Mouse (Mus musculus): ENCODE measurements around the gene Btbd7. TPM values are rescaled to one million over a fixed set of nuclear protein-coding genes. Genes with fewer than 3 reads are reported as not detected.

Btbd7 gene
- polyA plus RNA-seq, 1 experiment from 2014 or later: 16.1 TPM

GRCm38 (mm10) chr12:102743036-102743588 lies 135.2 kb downstream of the Btbd7 start:
- no peak for DNase-seq (ENCODE audit: low spot score)
- Histone ChIP-seq H3K9me3 (no peaks in the 10 kb centered on the region), H3K4me1 (peaks cover 23% of the 10 kb centered on the region), H3K36me3 (peaks cover 8% of the 10 kb centered on the region; the same call in 1 of the 2 replicates), H3K27ac (peak overlapping the region; percentile 96), H3K27me3 (ENCODE audit: insufficient read depth, poor library complexity, severe bottlenecking) (no peaks in the 10 kb centered on the region), H3K4me3 (peak overlapping the region; percentile 93)
- WGBS: under 1% methylated on average over 33 of the region's 33 CpGs

DNA sequence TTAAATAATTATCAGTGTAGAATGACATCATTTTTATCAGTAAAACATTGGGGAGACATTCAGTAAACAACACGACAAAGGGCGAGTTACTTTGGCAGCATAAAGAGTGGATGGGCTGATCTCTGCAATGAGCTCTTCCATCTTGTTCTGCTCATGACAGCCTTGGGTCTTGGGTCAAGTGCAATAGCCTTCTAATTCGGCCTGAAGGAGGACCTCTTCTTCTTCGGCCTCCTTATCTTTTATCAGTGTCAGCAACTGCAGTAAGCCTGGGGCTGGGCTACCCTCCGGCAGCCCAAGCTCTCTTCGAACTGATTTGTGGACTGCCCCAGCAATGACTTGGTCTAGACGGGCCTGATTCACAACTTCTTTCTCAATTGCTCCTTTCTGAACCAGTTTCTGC lies 136.2 kb downstream of the Btbd7 start:
- Histone ChIP-seq H3K4me1 (peaks cover 23% of the 10 kb centered on the region), H3K4me3 (no peak overlapping the region), H3K27ac (no peak overlapping the region), H3K36me3 (no peaks in the 10 kb centered on the region), H3K27me3 (ENCODE audit: insufficient read depth, poor library complexity, severe bottlenecking) (no peaks in the 10 kb centered on the region), H3K9me3 (no peaks in the 10 kb centered on the region)
- peak; percentile 70 for DNase-seq (ENCODE audit: low spot score)
- 60% methylated on average over 7 of the region's 7 CpGs for WGBS

GRCm38 (mm10) chr12:102740285-102740684 lies 138.0 kb downstream of the Btbd7 start:
- H3K36me3 ChIP-seq: no peaks in the 10 kb centered on the region
- no peaks in the 10 kb centered on the region for H3K27me3 ChIP-seq (ENCODE audit: insufficient read depth, poor library complexity, severe bottlenecking)
- no peak overlapping the region for H3K4me3 ChIP-seq
- H3K27ac ChIP-seq: no peak overlapping the region
- DNase-seq (ENCODE audit: low spot score): peak; percentile 42
- H3K4me1 ChIP-seq: peaks cover 23% of the 10 kb centered on the region
- 67% methylated on average over 3 of the region's 3 CpGs for WGBS
- H3K9me3 ChIP-seq: no peaks in the 10 kb centered on the region

DNA sequence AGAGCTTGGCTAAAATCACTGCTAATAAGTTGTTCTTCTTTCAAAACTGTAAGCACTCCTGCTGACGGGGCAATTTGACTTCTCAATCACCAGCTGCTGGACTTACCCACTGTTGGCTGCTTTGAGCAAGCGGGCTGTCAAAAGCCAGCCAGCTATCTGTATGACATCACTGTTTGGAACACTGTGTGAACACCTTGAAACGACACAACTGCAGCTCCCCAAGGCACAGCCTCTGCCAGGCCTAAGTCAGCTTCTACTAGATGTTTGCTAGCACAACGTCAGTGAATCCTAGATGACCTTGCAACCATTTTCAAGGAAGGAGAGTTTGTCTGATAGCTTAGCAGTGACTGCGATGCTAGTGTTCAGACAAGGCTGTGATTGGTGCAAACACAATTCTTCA lies 139.2 kb downstream of the Btbd7 start:
- H3K27ac ChIP-seq: no peak overlapping the region
- H3K4me1 ChIP-seq: peaks cover 14% of the 10 kb centered on the region
- H3K4me3 ChIP-seq: no peak overlapping the region
- H3K27me3 ChIP-seq (ENCODE audit: insufficient read depth, poor library complexity, severe bottlenecking): no peaks in the 10 kb centered on the region
- H3K36me3 ChIP-seq: no peaks in the 10 kb centered on the region
- H3K9me3 ChIP-seq: no peaks in the 10 kb centered on the region
- peak; percentile 70 for DNase-seq (ENCODE audit: low spot score)
- WGBS: 65% methylated on average over 5 of the region's 5 CpGs

- peak; percentile 80 for DNase-seq (ENCODE audit: low spot score)
- H3K27ac ChIP-seq: no peak overlapping the region
- no peak overlapping the region for H3K4me3 ChIP-seq
- H3K36me3 ChIP-seq: no peaks in the 10 kb centered on the region
- H3K27me3 ChIP-seq (ENCODE audit: insufficient read depth, poor library complexity, severe bottlenecking): no peaks in the 10 kb centered on the region
- peaks cover 24% of the 10 kb centered on the region for H3K4me1 ChIP-seq
- no peaks in the 10 kb centered on the region for H3K9me3 ChIP-seq
- WGBS: 10% methylated on average over 4 of the region's 5 CpGs
Measured at GRCm38 (mm10) chr12:102733381-102733780, 144.9 kb downstream of the Btbd7 start.

GRCm38 (mm10) chr12:102730798-102731619 lies 147.3 kb downstream of the Btbd7 start:
- Histone ChIP-seq H3K36me3 (no peaks in the 10 kb centered on the region), H3K4me1 (peaks cover 24% of the 10 kb centered on the region), H3K9me3 (no peaks in the 10 kb centered on the region), H3K27me3 (ENCODE audit: insufficient read depth, poor library complexity, severe bottlenecking) (no peaks in the 10 kb centered on the region), H3K27ac (peak overlapping the region; percentile 82), H3K4me3 (peak overlapping the region; percentile 43; the same call in 1 of the 2 replicates)
- WGBS: 38% methylated on average over 16 of the region's 16 CpGs
- no peak for DNase-seq (ENCODE audit: low spot score)

Other genes with a start within 250 kb of the Btbd7 start
- 3.5 and 4.8 TPM in 2 replicates for gene Itpk1, start 173.5 kb downstream of the Btbd7 start, polyA plus RNA-seq (2016; fragmentation: Nextera tagmentation; extraction: Ambion mirVana)
- gene Moap1, start 134.8 kb downstream of the Btbd7 start, polyA plus RNA-seq (2016; fragmentation: Nextera tagmentation; extraction: Ambion mirVana): 24.0 and 24.8 TPM in 2 replicates
- 8.6 and 9.5 TPM in 2 replicates for gene Tmem251, start 134.7 kb downstream of the Btbd7 start, polyA plus RNA-seq (2016; fragmentation: Nextera tagmentation; extraction: Ambion mirVana)
- gene Gm28051, start 120.7 kb downstream of the Btbd7 start, polyA plus RNA-seq (2016; fragmentation: Nextera tagmentation; extraction: Ambion mirVana): not detected in 2 replicates
- gene Gon7, start 120.7 kb downstream of the Btbd7 start, polyA plus RNA-seq (2016; fragmentation: Nextera tagmentation; extraction: Ambion mirVana): 32.5 and 36.3 TPM in 2 replicates
- gene Ubr7, start 120.5 kb downstream of the Btbd7 start, polyA plus RNA-seq (2016; fragmentation: Nextera tagmentation; extraction: Ambion mirVana): 40.0 and 40.6 TPM in 2 replicates
- 18.8 and 24.1 TPM in 2 replicates for gene Gm20604, start 119.8 kb downstream of the Btbd7 start, polyA plus RNA-seq (2016; fragmentation: Nextera tagmentation; extraction: Ambion mirVana)
- not detected in 2 replicates for gene Cox8c, start 20.8 kb upstream of the Btbd7 start, polyA plus RNA-seq (2016; fragmentation: Nextera tagmentation; extraction: Ambion mirVana)
- 0.22 and 0.33 TPM in 2 replicates for gene Unc79, start 70.4 kb upstream of the Btbd7 start, polyA plus RNA-seq (2016; fragmentation: Nextera tagmentation; extraction: Ambion mirVana)